Mouse (Mus musculus): ENCODE results near the gene Diras1. TPM values are rescaled to one million over a fixed set of nuclear protein-coding genes. Genes with fewer than 3 reads are reported as not detected.
A peak's percentile ranks its signal among the peaks of the same experiment; 100 is the strongest.

Gene Diras1
- polyA plus RNA-seq, 1 experiment from 2014 or later, result 8.7 TPM

DNA sequence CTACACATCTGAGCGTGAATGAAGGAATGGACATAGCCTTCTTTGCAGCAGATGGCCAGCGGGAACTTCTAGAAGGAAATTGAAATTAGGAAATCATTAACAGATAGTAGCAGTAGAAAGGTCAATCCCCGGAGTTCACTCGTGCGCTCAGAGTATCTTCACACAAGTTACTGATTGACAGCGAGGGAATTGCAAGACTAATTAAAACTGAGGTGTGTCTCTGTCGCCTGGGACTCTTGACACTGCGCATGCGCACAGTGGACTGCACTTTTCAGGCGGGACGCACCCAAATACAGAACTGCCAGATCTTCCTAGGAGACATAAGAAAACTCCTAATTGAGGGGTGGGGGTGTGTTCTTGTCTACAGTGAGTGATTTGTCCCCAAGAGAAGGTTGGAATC, 50.0 kb downstream of the Diras1 start:
- peaks cover 4% of the 10 kb centered on the region; the same call in 1 of the 2 replicates for H3K4me1 ChIP-seq
- H3K4me2 ChIP-seq, result no peak overlapping the region
- ATAC-seq (ENCODE audit: low FRiP score), result no peak
- 0 out of 2 replicates have a peak, but pooled peaks cover 5% of the 10 kb centered on the region for H3K9me3 ChIP-seq
- H3K36me3 ChIP-seq (replicated peaks), result no peaks in the 10 kb centered on the region
- 91% methylated on average over 11 of the region's 11 CpGs for WGBS
- H3K27ac ChIP-seq, result no peak overlapping the region
- no peaks in the 10 kb centered on the region for H3K27me3 ChIP-seq
- H3K9ac ChIP-seq, result no peak overlapping the region
- H3K4me3 ChIP-seq (replicated peaks), result no peak overlapping the region

DNA sequence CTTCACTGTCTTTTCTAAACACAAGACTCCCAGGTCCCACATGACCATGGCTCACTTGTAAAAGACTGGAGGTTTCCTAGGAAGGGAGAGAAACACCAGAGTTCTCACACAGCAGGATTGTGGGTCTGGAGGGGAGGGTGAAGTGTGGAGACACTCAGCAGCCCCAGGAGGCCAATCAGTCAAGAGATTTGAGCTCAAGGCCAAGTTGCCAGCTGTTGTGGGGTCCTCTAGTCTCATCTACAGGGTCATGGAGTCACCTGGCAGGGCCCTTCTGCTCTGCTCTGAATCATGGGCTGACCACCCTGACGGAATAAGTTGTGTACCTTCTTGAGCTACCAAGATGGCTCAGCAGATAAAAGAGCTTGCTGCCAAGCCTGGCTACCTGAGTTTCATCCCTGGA, 51.7 kb downstream of the Diras1 start:
- H3K4me2 ChIP-seq, result no peak overlapping the region
- H3K4me1 ChIP-seq, result peaks cover 4% of the 10 kb centered on the region; the same call in 1 of the 2 replicates
- 95% methylated on average over 1 of the region's 1 CpGs for WGBS
- H3K4me3 ChIP-seq (replicated peaks), result no peak overlapping the region
- no peak for ATAC-seq (ENCODE audit: low FRiP score)
- H3K36me3 ChIP-seq (replicated peaks), result no peaks in the 10 kb centered on the region
- H3K27ac ChIP-seq, result no peak overlapping the region
- H3K27me3 ChIP-seq, result no peaks in the 10 kb centered on the region
- H3K9ac ChIP-seq, result no peak overlapping the region
- H3K9me3 ChIP-seq, result 0 out of 2 replicates have a peak, but pooled peaks cover 5% of the 10 kb centered on the region

DNA sequence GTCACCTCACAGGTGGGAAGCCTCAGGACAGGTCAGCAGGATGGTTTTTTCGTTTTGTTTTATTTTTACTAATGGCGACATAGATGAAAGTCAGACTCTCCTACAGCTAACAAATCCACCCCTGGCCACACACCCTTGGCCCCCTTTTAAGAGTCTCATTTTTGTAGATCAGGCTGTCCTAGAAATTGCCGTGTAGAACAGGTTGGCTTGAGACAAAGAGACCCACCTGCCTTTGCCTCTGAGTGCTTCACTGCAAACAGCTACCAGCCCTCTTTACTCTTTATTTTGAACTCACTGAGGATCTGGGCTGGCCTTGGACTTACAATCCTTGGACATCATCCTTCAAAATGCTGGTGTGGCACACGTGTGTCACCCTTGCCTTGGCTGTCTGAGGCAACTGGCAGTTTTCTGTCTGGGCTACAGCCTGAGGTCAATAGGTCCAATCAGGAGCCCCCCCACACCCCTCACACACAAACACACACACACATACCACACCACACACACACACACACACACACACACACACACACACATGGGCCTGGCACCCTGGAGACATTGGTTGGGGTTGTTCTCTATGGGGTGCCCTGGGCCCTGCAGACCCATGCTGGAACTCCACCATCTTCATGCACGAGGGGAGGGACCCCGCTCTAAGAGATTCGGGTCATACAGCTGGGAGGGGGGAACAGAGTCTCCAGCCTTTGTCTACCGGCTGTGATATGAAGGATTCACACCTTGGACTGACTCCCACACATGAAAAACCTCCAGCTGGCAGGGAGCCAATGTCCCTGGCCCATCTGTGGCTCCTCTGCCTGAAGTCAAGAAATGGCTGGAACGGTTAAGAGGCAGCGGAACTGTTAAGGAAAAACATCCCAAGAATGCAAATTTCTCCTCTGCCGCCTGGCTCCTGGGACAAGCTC, 53.1 kb downstream of the Diras1 start:
- H3K4me2 ChIP-seq, result no peak overlapping the region
- no peak for ATAC-seq (ENCODE audit: low FRiP score)
- no peak overlapping the region for H3K9ac ChIP-seq
- H3K27ac ChIP-seq, result 0 out of 2 replicates have a peak overlapping the region, but pooled peaks have one; percentile 13
- WGBS, result 68% methylated on average over 11 of the region's 11 CpGs
- no peaks in the 10 kb centered on the region for H3K27me3 ChIP-seq
- peaks cover 5% of the 10 kb centered on the region; the same call in 1 of the 2 replicates for H3K4me1 ChIP-seq
- H3K4me3 ChIP-seq (replicated peaks), result no peak overlapping the region
- no peaks in the 10 kb centered on the region for H3K36me3 ChIP-seq (replicated peaks)
- H3K9me3 ChIP-seq, result 0 out of 2 replicates have a peak, but pooled peaks cover 5% of the 10 kb centered on the region

DNA sequence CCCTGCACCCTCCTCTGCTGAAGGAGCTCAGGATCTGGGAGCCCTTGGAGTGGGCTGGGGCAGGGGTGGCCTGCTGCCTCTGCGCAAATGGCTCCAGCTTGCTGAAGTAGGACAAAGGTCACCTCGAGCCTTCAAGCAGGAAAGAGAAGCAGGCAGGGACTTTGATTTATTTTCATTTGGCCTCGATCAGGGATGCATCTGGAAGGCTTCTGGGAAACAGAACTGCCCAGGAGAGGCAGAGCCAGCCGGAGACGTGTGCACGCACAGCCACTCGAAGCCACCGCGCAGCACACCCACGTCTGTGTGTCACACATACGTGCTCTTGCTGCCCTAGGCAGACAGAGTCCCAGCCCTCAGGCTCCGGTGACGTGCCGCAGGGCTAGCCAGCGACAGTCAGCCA, 53.9 kb downstream of the Diras1 start:
- no peaks in the 10 kb centered on the region for H3K36me3 ChIP-seq (replicated peaks)
- no peak overlapping the region for H3K9ac ChIP-seq
- H3K4me1 ChIP-seq, result peaks cover 9% of the 10 kb centered on the region; the same call in 1 of the 2 replicates
- H3K4me3 ChIP-seq (replicated peaks), result no peak overlapping the region
- H3K27me3 ChIP-seq, result no peaks in the 10 kb centered on the region
- WGBS, result 91% methylated on average over 15 of the region's 15 CpGs
- H3K9me3 ChIP-seq, result 0 out of 2 replicates have a peak, but pooled peaks cover 5% of the 10 kb centered on the region
- H3K4me2 ChIP-seq, result no peak overlapping the region
- no peak for ATAC-seq (ENCODE audit: low FRiP score)
- H3K27ac ChIP-seq, result no peak overlapping the region

DNA sequence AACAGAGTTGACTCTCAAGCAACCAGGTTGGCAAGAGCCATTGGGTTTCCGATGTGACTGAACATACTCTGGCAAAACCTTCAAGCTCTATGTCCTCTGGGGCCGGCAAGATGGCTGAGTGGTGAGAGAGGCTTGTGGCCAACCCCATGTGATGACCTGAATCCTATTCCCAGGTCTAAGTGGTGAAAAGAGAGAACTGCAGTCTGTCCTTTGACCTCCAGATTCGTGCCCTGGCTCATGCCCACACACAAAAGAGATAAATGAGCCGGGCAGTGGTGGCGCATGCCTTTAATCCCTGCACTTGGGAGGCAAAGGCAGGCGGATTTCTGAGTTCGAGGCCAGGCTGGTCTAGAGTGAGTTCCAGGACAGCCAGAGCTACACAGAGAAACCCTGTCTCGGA, 55.3 kb downstream of the Diras1 start:
- H3K4me3 ChIP-seq (replicated peaks), result no peak overlapping the region
- ATAC-seq (ENCODE audit: low FRiP score), result no peak
- no peaks in the 10 kb centered on the region for H3K36me3 ChIP-seq (replicated peaks)
- 0 out of 2 replicates have a peak, but pooled peaks cover 5% of the 10 kb centered on the region for H3K9me3 ChIP-seq
- H3K27me3 ChIP-seq, result no peaks in the 10 kb centered on the region
- peaks cover 9% of the 10 kb centered on the region; the same call in 1 of the 2 replicates for H3K4me1 ChIP-seq
- H3K9ac ChIP-seq, result no peak overlapping the region
- no peak overlapping the region for H3K4me2 ChIP-seq
- WGBS, result 80% methylated on average over 8 of the region's 8 CpGs
- H3K27ac ChIP-seq, result no peak overlapping the region

Other genes with a start within 250 kb of the Diras1 start
- 77.1 and 89.4 TPM in 2 replicates for gene Sf3a2, start 227.5 kb downstream of the Diras1 start, polyA plus RNA-seq (2016; fragmentation: Nextera tagmentation; extraction: Ambion mirVana)
- gene Plekhj1, start 227.0 kb downstream of the Diras1 start, polyA plus RNA-seq (2016; fragmentation: Nextera tagmentation; extraction: Ambion mirVana), result 152 and 156 TPM in 2 replicates
- gene Amh, start 220.4 kb downstream of the Diras1 start, polyA plus RNA-seq (2016; fragmentation: Nextera tagmentation; extraction: Ambion mirVana), result 0.15 TPM in 1 of 2 replicates, not detected in the other
- gene Jsrp1, start 212.2 kb downstream of the Diras1 start, polyA plus RNA-seq (2016; fragmentation: Nextera tagmentation; extraction: Ambion mirVana), result 0.27 and 0.36 TPM in 2 replicates
- gene Oaz1, start 199.0 kb downstream of the Diras1 start, polyA plus RNA-seq (2016; fragmentation: Nextera tagmentation; extraction: Ambion mirVana), result 1,463 and 1,490 TPM in 2 replicates
- 1.5 and 1.7 TPM in 2 replicates for gene Lingo3, start 181.6 kb downstream of the Diras1 start, polyA plus RNA-seq (2016; fragmentation: Nextera tagmentation; extraction: Ambion mirVana)
- gene Lsm7, start 170.5 kb downstream of the Diras1 start, polyA plus RNA-seq (2016; fragmentation: Nextera tagmentation; extraction: Ambion mirVana), result 274 and 289 TPM in 2 replicates
- 43.3 and 44.0 TPM in 2 replicates for gene Sppl2b, start 170.4 kb downstream of the Diras1 start, polyA plus RNA-seq (2016; fragmentation: Nextera tagmentation; extraction: Ambion mirVana)
- 0.06 and 0.08 TPM in 2 replicates for gene Tmprss9, start 153.8 kb downstream of the Diras1 start, polyA plus RNA-seq (2016; fragmentation: Nextera tagmentation; extraction: Ambion mirVana)
- gene Timm13, start 124.7 kb downstream of the Diras1 start, polyA plus RNA-seq (2016; fragmentation: Nextera tagmentation; extraction: Ambion mirVana), result 311 and 314 TPM in 2 replicates
- gene Lmnb2, start 107.4 kb downstream of the Diras1 start, polyA plus RNA-seq (2016; fragmentation: Nextera tagmentation; extraction: Ambion mirVana), result 67.7 and 73.8 TPM in 2 replicates
- gene Gadd45b, start 95.6 kb downstream of the Diras1 start, polyA plus RNA-seq (2016; fragmentation: Nextera tagmentation; extraction: Ambion mirVana), result 8.2 and 9.8 TPM in 2 replicates
- gene Gng7, start 10.7 kb downstream of the Diras1 start, polyA plus RNA-seq (2016; fragmentation: Nextera tagmentation; extraction: Ambion mirVana), result 9.8 and 11.0 TPM in 2 replicates
- 29.2 and 32.8 TPM in 2 replicates for gene Slc39a3, start 11.8 kb upstream of the Diras1 start, polyA plus RNA-seq (2016; fragmentation: Nextera tagmentation; extraction: Ambion mirVana)
- gene Sgta, start 34.5 kb upstream of the Diras1 start, polyA plus RNA-seq (2016; fragmentation: Nextera tagmentation; extraction: Ambion mirVana), result 262 and 280 TPM in 2 replicates
- gene Thop1, start 44.4 kb upstream of the Diras1 start, polyA plus RNA-seq (2016; fragmentation: Nextera tagmentation; extraction: Ambion mirVana), result 65.0 and 69.2 TPM in 2 replicates
- 0.46 and 0.69 TPM in 2 replicates for gene Creb3l3, start 73.2 kb upstream of the Diras1 start, polyA plus RNA-seq (2016; fragmentation: Nextera tagmentation; extraction: Ambion mirVana)
- gene Map2k2, start 80.3 kb upstream of the Diras1 start, polyA plus RNA-seq (2016; fragmentation: Nextera tagmentation; extraction: Ambion mirVana), result 208 and 210 TPM in 2 replicates
- gene Zbtb7a, start 109.6 kb upstream of the Diras1 start, polyA plus RNA-seq (2016; fragmentation: Nextera tagmentation; extraction: Ambion mirVana), result 12.4 and 13.5 TPM in 2 replicates
- gene Pias4, start 142.3 kb upstream of the Diras1 start, polyA plus RNA-seq (2016; fragmentation: Nextera tagmentation; extraction: Ambion mirVana), result 51.6 and 52.9 TPM in 2 replicates
- gene Eef2, start 151.0 kb upstream of the Diras1 start, polyA plus RNA-seq (2016; fragmentation: Nextera tagmentation; extraction: Ambion mirVana), result 518 and 540 TPM in 2 replicates
- 62.8 and 67.4 TPM in 2 replicates for gene Dapk3, start 157.3 kb upstream of the Diras1 start, polyA plus RNA-seq (2016; fragmentation: Nextera tagmentation; extraction: Ambion mirVana)
- gene 4930442H23Rik, start 158.2 kb upstream of the Diras1 start, polyA plus RNA-seq (2016; fragmentation: Nextera tagmentation; extraction: Ambion mirVana), result not detected in 2 replicates
- gene Nmrk2, start 176.4 kb upstream of the Diras1 start, polyA plus RNA-seq (2016; fragmentation: Nextera tagmentation; extraction: Ambion mirVana), result not detected in 2 replicates
- 31.8 and 33.9 TPM in 2 replicates for gene Atcay, start 205.2 kb upstream of the Diras1 start, polyA plus RNA-seq (2016; fragmentation: Nextera tagmentation; extraction: Ambion mirVana)
- 9.0 and 10.0 TPM in 2 replicates for gene Zfr2, start 207.5 kb upstream of the Diras1 start, polyA plus RNA-seq (2016; fragmentation: Nextera tagmentation; extraction: Ambion mirVana)
- 4.1 and 5.7 TPM in 2 replicates for gene Matk, start 227.3 kb upstream of the Diras1 start, polyA plus RNA-seq (2016; fragmentation: Nextera tagmentation; extraction: Ambion mirVana)
- gene Mrpl54, start 241.3 kb upstream of the Diras1 start, polyA plus RNA-seq (2016; fragmentation: Nextera tagmentation; extraction: Ambion mirVana), result 136 and 138 TPM in 2 replicates
- 31.1 and 33.3 TPM in 2 replicates for gene Apba3, start 241.3 kb upstream of the Diras1 start, polyA plus RNA-seq (2016; fragmentation: Nextera tagmentation; extraction: Ambion mirVana)